Mouse (Mus musculus) C2C12 (cell line): ENCODE measurements at regions not wholly inside any gene's neighbourhood (a gene's known extent, or its start where the extent isn't known, plus 50 kb on each side); places are given as distances from the start of the nearest gene placed in this dataset.

Experiments
- H3K27me3 ChIP-seq: one replicate; pipeline ENCODE4 v1.6.1; 2011; ENCODE audit not compliant: control insufficient read depth, insufficient read depth, insufficient read length
- H3K36me3 ChIP-seq: one replicate; pipeline ENCODE4 v1.6.1; 2011; ENCODE audit not compliant: control insufficient read depth, insufficient read depth
- H3K4me3 ChIP-seq: one replicate; pipeline ENCODE4 v1.5.1; 2011; ENCODE audit warnings: mild to moderate bottlenecking, control low read depth; ENCODE audit not compliant: poor library complexity, insufficient read depth, severe bottlenecking
- H3K79me2 ChIP-seq: one replicate; pipeline ENCODE4 v1.6.1; 2011; ENCODE audit not compliant: control insufficient read depth, insufficient read depth
- H3K79me3 ChIP-seq: one replicate; pipeline ENCODE4 v1.6.1; 2011; ENCODE audit warnings: low read depth, control low read depth
- H3ac ChIP-seq: one replicate; pipeline ENCODE3; 2011; ENCODE audit warnings: low read depth; ENCODE audit not compliant: control insufficient read depth, insufficient read length
- CEBPB ChIP-seq: IDR thresholded peaks from one replicate; pipeline ENCODE4 v1.6.1; 2011; ENCODE audit warnings: low read depth, mild to moderate bottlenecking, control low read depth, moderate library complexity
- CTCF ChIP-seq: IDR thresholded peaks from one replicate; pipeline ENCODE4 v1.5.1; 2011; ENCODE audit not compliant: control insufficient read depth, insufficient read depth, insufficient read length
- FOSL1 ChIP-seq: IDR thresholded peaks from one replicate; pipeline ENCODE4 v1.8.0; 2011; ENCODE audit warnings: mild to moderate bottlenecking, low read length; ENCODE audit not compliant: poor library complexity, insufficient read depth, severe bottlenecking
- MAX ChIP-seq: IDR thresholded peaks from one replicate; pipeline ENCODE4 v1.6.1; 2011; ENCODE audit warnings: mild to moderate bottlenecking, control low read depth
- MYOD1 ChIP-seq: IDR thresholded peaks from one replicate; pipeline ENCODE4 v1.6.1; 2011; ENCODE audit warnings: low read depth; ENCODE audit not compliant: control insufficient read depth, insufficient read length
- MYOG ChIP-seq: IDR thresholded peaks from one replicate; pipeline ENCODE4 v1.6.1; 2011; ENCODE audit not compliant: control insufficient read depth, insufficient read length; ENCODE audit errors: extremely low read depth
- USF1 ChIP-seq: IDR thresholded peaks from one replicate; pipeline ENCODE4 v1.6.1; 2011; ENCODE audit warnings: low read depth, mild to moderate bottlenecking, control low read depth, moderate library complexity

DNA sequence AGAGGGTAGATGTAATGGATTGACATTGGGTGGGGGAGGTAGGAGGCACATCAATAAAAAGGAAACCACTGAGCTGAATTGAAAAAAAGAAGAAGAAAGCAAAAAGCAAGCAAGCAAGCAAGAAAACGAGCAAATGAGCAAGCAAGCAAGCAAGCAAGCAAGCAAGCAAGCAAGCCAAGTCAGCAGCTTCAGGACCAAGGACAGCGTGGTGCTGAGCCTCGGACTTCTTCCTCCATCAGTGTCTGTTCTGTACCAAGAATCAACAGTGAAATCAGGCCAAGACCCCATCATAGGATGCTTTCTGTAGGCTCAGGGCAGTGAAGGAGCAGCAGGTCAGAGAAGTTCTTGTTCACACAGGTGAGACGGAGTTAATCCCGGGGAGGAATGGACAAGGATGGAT is 392.7 kb upstream of the BB014433 start:
- no peaks in the 10 kb centered on the region for H3K27me3 ChIP-seq
- H3ac ChIP-seq: no peak overlapping the region
- H3K79me3 ChIP-seq: no peaks in the 10 kb centered on the region
- no peak overlapping the region for H3K4me3 ChIP-seq
- H3K36me3 ChIP-seq: no peaks in the 10 kb centered on the region
- no peaks in the 10 kb centered on the region for H3K79me2 ChIP-seq
- no peak for TF ChIP-seq CTCF
- TF ChIP-seq MYOG: no peak
- no peak for TF ChIP-seq MAX
- no peak for TF ChIP-seq MYOD1
- TF ChIP-seq USF1: no peak
- TF ChIP-seq FOSL1: no peak
- no peak for TF ChIP-seq CEBPB

GRCm38 (mm10) chr8:15394722-15395115 is 348.8 kb upstream of the BB014433 start:
- Histone ChIP-seq H3ac (no peak overlapping the region), H3K36me3 (no peaks in the 10 kb centered on the region), H3K4me3 (no peak overlapping the region), H3K79me3 (no peaks in the 10 kb centered on the region), H3K79me2 (no peaks in the 10 kb centered on the region), H3K27me3 (no peaks in the 10 kb centered on the region)
- TF ChIP-seq USF1 (no peak), MYOG (no peak), CEBPB (no peak), CTCF (no peak), MAX (no peak), MYOD1 (no peak), FOSL1 (no peak)

GRCm38 (mm10) chr8:15393936-15394721 is 348.3 kb upstream of the BB014433 start:
- H3K27me3 ChIP-seq: no peaks in the 10 kb centered on the region
- H3K79me3 ChIP-seq: no peaks in the 10 kb centered on the region
- no peak overlapping the region for H3ac ChIP-seq
- H3K79me2 ChIP-seq: no peaks in the 10 kb centered on the region
- TF ChIP-seq MYOD1 (no peak), FOSL1 (no peak), MAX (no peak), USF1 (no peak), CEBPB (no peak)
- no peaks in the 10 kb centered on the region for H3K36me3 ChIP-seq
- no peak overlapping the region for H3K4me3 ChIP-seq

GRCm38 (mm10) chr8:15392056-15392455 is 346.2 kb upstream of the BB014433 start:
- Histone ChIP-seq H3ac (no peak overlapping the region), H3K79me3 (no peaks in the 10 kb centered on the region), H3K27me3 (no peaks in the 10 kb centered on the region), H3K4me3 (no peak overlapping the region), H3K79me2 (no peaks in the 10 kb centered on the region), H3K36me3 (no peaks in the 10 kb centered on the region)
- no peak for TF ChIP-seq MYOD1

DNA sequence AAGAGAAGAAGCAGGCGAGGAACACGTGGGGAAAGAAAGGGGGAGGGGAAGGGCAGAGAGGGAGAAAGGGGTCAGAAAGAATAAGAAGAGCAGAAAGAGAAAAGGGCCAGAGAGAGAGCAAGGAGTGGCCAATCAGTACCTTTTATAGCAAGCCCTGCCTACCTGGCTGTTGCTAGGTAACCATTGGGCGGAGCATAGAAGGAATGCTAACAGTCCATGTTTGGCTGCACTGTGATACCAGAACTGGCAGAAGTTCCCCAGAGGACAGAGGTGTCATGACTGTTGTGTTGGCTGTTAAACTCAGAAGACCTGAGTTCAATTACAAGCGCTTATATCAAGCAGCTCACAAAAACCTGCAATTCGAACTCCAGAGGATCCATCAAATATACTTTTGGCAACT is 342.9 kb upstream of the BB014433 start:
- Histone ChIP-seq H3K36me3 (no peaks in the 10 kb centered on the region), H3K27me3 (no peaks in the 10 kb centered on the region)
- TF ChIP-seq MAX: no peak
- TF ChIP-seq CTCF: no peak
- no peak for TF ChIP-seq CEBPB
- TF ChIP-seq FOSL1: no peak
- TF ChIP-seq USF1: no peak
- TF ChIP-seq MYOD1: no peak
- TF ChIP-seq MYOG: no peak

GRCm38 (mm10) chr8:15367063-15367462 is 321.2 kb upstream of the BB014433 start:
- Histone ChIP-seq H3K79me3 (no peaks in the 10 kb centered on the region), H3K79me2 (no peaks in the 10 kb centered on the region), H3ac (no peak overlapping the region), H3K27me3 (no peaks in the 10 kb centered on the region), H3K36me3 (no peaks in the 10 kb centered on the region), H3K4me3 (no peak overlapping the region)
- TF ChIP-seq MAX (no peak), MYOD1 (no peak), CEBPB (no peak), FOSL1 (no peak), MYOG (no peak), CTCF (no peak), USF1 (no peak)

More for the DNA sequence above, 342.9 kb upstream of the BB014433 start:
- Histone ChIP-seq H3ac (no peak overlapping the region), H3K4me3 (no peak overlapping the region), H3K79me3 (no peaks in the 10 kb centered on the region), H3K79me2 (no peaks in the 10 kb centered on the region)

GRCm38 (mm10) chr8:15364546-15364945 is 318.7 kb upstream of the BB014433 start:
- H3K27me3 ChIP-seq: no peaks in the 10 kb centered on the region
- H3K36me3 ChIP-seq: no peaks in the 10 kb centered on the region
- no peak for TF ChIP-seq MAX
- TF ChIP-seq FOSL1: no peak
- no peak for TF ChIP-seq CTCF
- no peak for TF ChIP-seq MYOD1
- TF ChIP-seq MYOG: no peak
- no peak for TF ChIP-seq CEBPB
- TF ChIP-seq USF1: no peak
- no peaks in the 10 kb centered on the region for H3K79me3 ChIP-seq
- no peak overlapping the region for H3ac ChIP-seq
- H3K79me2 ChIP-seq: no peaks in the 10 kb centered on the region
- no peak overlapping the region for H3K4me3 ChIP-seq
